Mouse (Mus musculus) forebrain, postnatal 0 days (tissue): ENCODE measurements at regions not wholly inside any gene's neighbourhood (a gene's known extent, or its start where the extent isn't known, plus 50 kb on each side); places are given as distances from the start of the nearest gene placed in this dataset.
"Not testable (repeated sequence)": the region's sequence is repeated elsewhere in the genome, so short reads cannot be mapped to it uniquely, and the experiment has no call there.

ENCODE experiments used
- ATAC-seq: fragments of 200-750 bp; cut with Nextera tagmentation; 2 replicates; pipeline ENCODE4 v1.8.0; 2017; ENCODE audit warnings: mild to moderate bottlenecking, moderate library complexity
- DNase-seq: peaks from one replicate; pipeline ENCODE4 v3.0.0-alpha.2; 2015
- H3K27ac ChIP-seq: fragments of 300-500 bp; sonication (generic); 2 replicates; pipeline ENCODE4 v1.5.1; 2014; ENCODE audit warnings: low read depth, mild to moderate bottlenecking, antibody characterized with exemption, low read length, moderate library complexity, mixed read lengths
- H3K27me3 ChIP-seq: fragments of 300-500 bp; sonication (generic); 2 replicates; pipeline ENCODE4 v1.6.1; 2014; ENCODE audit warnings: mild to moderate bottlenecking, low read length, mixed read lengths; ENCODE audit not compliant: insufficient read depth
- H3K36me3 ChIP-seq: fragments of 300-500 bp; sonication (generic); 2 replicates; pipeline ENCODE4 v1.6.1; 2014; ENCODE audit warnings: mild to moderate bottlenecking, moderate library complexity; ENCODE audit not compliant: insufficient read depth
- H3K4me1 ChIP-seq: fragments of 300-500 bp; sonication (generic); 2 replicates; pipeline ENCODE4 v1.6.1; 2014; ENCODE audit warnings: antibody characterized with exemption; ENCODE audit not compliant: insufficient read depth
- H3K4me2 ChIP-seq: fragments of 300-500 bp; sonication (generic); 2 replicates; pipeline ENCODE4 v1.6.1; 2014; ENCODE audit warnings: low read depth, mild to moderate bottlenecking, moderate library complexity
- H3K4me3 ChIP-seq: fragments of 300-500 bp; sonication (generic); 2 replicates; pipeline ENCODE4 v1.5.1; 2014; ENCODE audit warnings: low read depth, low read length, mixed read lengths
- H3K9ac ChIP-seq: fragments of 300-500 bp; sonication (generic); 2 replicates; pipeline ENCODE4 v1.6.1; 2014; ENCODE audit warnings: mild to moderate bottlenecking
- H3K9me3 ChIP-seq: fragments of 300-500 bp; sonication (generic); 2 replicates; pipeline ENCODE4 v1.6.1; 2016; ENCODE audit warnings: low read length
- CTCF ChIP-seq: sonication (generic); IDR thresholded peaks from 2 replicates; pipeline ENCODE4 v1.5.1; 2016; ENCODE audit warnings: antibody characterized with exemption, control low read depth, low read depth
- WGBS: fragments of 180-500 bp; shearing (Covaris S2); extraction: QIAGEN DNeasy Blood & Tissue Kit; methylation state at CpG from one replicate; pipeline ENCODE4 v1.1.7; 2014; 5-methylcytosine and 5-hydroxymethylcytosine counted together

DNA sequence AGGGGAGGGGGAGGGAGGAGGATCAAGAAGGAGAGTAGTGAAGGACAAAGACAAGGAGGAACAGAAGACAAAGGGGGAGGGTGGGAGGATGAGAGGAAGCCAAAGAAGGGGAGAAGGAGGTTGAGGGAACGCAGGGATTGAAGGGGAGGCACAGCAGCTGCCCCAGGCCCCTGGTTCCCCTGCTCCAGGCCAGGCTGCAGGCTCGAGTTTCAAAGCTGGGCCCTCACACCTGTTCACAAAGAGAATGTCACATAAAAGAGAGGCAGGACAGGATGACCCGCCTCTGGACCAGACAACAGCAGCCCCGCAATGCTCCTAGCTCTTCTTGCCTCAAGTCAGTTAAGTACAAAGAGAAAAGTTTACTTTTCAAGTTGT lies 128.3 kb downstream of the Dll1 start:
- ATAC-seq (no peak), DNase-seq (no peak)
- Histone ChIP-seq H3K4me1 (peaks cover 5% of the 10 kb centered on the region; the same call in 1 of the 2 replicates), H3K4me3 (no peak overlapping the region), H3K27me3 (no peaks in the 10 kb centered on the region), H3K36me3 (no peaks in the 10 kb centered on the region), H3K4me2 (no peak overlapping the region), H3K27ac (no peak overlapping the region), H3K9me3 (no peaks in the 10 kb centered on the region), H3K9ac (no peak overlapping the region)
- 22% methylated on average over 4 of the region's 4 CpGs for WGBS
- no peak for TF ChIP-seq CTCF

GRCm38 (mm10) chr17:15247546-15248416 lies 128.9 kb downstream of the Dll1 start:
- no peak for TF ChIP-seq CTCF
- no peaks in the 10 kb centered on the region for H3K36me3 ChIP-seq
- peak; percentile 57 for DNase-seq
- no peaks in the 10 kb centered on the region for H3K9me3 ChIP-seq
- peak overlapping the region; percentile 16; the same call in 1 of the 2 replicates for H3K27ac ChIP-seq
- peak overlapping the region; percentile 33; the same call in 1 of the 2 replicates for H3K9ac ChIP-seq
- no peaks in the 10 kb centered on the region for H3K27me3 ChIP-seq
- H3K4me1 ChIP-seq: peaks cover 5% of the 10 kb centered on the region; the same call in 1 of the 2 replicates
- no peak overlapping the region for H3K4me3 ChIP-seq
- ATAC-seq: peak; percentile 92
- H3K4me2 ChIP-seq: peak overlapping the region; percentile 34
- 5% methylated on average over 20 of the region's 20 CpGs for WGBS

- DNase-seq: no peak
- WGBS: 83% methylated on average over 6 of the region's 6 CpGs
- no peak overlapping the region for H3K4me2 ChIP-seq
- H3K4me3 ChIP-seq: no peak overlapping the region
- no peaks in the 10 kb centered on the region for H3K9me3 ChIP-seq
- H3K36me3 ChIP-seq: no peaks in the 10 kb centered on the region
- H3K27me3 ChIP-seq: no peaks in the 10 kb centered on the region
- no peak overlapping the region for H3K27ac ChIP-seq
- no peak for TF ChIP-seq CTCF
- ATAC-seq: no peak
- no peak overlapping the region for H3K9ac ChIP-seq
- peaks cover 5% of the 10 kb centered on the region; the same call in 1 of the 2 replicates for H3K4me1 ChIP-seq
Observed at GRCm38 (mm10) chr17:15242976-15243635, 133.6 kb downstream of the Dll1 start.

GRCm38 (mm10) chr17:15242356-15242755 lies 134.3 kb downstream of the Dll1 start:
- no peaks in the 10 kb centered on the region for H3K36me3 ChIP-seq
- DNase-seq: no peak
- no peak for TF ChIP-seq CTCF
- H3K9me3 ChIP-seq: no peaks in the 10 kb centered on the region
- no peak for ATAC-seq
- no peak overlapping the region for H3K9ac ChIP-seq
- H3K4me3 ChIP-seq: no peak overlapping the region
- H3K27me3 ChIP-seq: no peaks in the 10 kb centered on the region
- H3K4me2 ChIP-seq: no peak overlapping the region
- WGBS: 92% methylated on average over 8 of the region's 8 CpGs
- H3K27ac ChIP-seq: no peak overlapping the region
- no peaks in the 10 kb centered on the region for H3K4me1 ChIP-seq

GRCm38 (mm10) chr17:15241491-15241890 lies 135.2 kb downstream of the Dll1 start:
- no peak for ATAC-seq
- TF ChIP-seq CTCF: no peak
- no peak overlapping the region for H3K4me3 ChIP-seq
- no peaks in the 10 kb centered on the region for H3K36me3 ChIP-seq
- H3K9me3 ChIP-seq: no peaks in the 10 kb centered on the region
- no peak overlapping the region for H3K27ac ChIP-seq
- 85% methylated on average over 1 of the region's 1 CpGs for WGBS
- H3K27me3 ChIP-seq: no peaks in the 10 kb centered on the region
- H3K9ac ChIP-seq: no peak overlapping the region
- DNase-seq: no peak
- no peaks in the 10 kb centered on the region for H3K4me1 ChIP-seq
- H3K4me2 ChIP-seq: no peak overlapping the region

- H3K4me3 ChIP-seq, H3K27me3 ChIP-seq, H3K36me3 ChIP-seq, DNase-seq, H3K4me2 ChIP-seq, H3K9me3 ChIP-seq, H3K9ac ChIP-seq, ATAC-seq, H3K4me1 ChIP-seq, H3K27ac ChIP-seq: not testable (repeated sequence)
- WGBS: 78% methylated on average over 12 of the region's 12 CpGs
Observed at GRCm38 (mm10) chr17:15240641-15241040, 136.0 kb downstream of the Dll1 start.

DNA sequence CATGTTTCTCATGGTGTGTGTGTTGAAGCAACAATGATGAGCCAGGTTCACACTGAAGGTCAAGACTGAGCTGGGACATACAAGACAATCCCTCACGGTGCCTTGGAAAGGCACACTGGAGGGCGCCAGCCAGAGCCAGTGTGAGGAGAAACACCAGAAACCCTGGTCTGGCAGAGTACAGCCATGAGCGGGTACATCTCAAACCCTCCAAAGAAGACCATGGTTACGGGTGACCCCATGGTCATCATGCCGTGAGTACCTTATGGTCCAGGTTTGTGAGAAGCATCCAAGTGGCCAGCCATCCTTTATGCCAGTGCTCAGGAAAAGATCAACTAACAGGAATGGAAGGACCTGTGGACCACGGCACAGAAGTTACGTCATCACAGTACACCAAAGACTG lies 136.7 kb downstream of the Dll1 start:
- TF ChIP-seq CTCF: no peak
- Histone ChIP-seq H3K36me3 (no peaks in the 10 kb centered on the region), H3K4me2 (no peak overlapping the region), H3K27me3 (no peaks in the 10 kb centered on the region), H3K9ac (no peak overlapping the region), H3K4me3 (no peak overlapping the region), H3K27ac (no peak overlapping the region), H3K9me3 (no peaks in the 10 kb centered on the region), H3K4me1 (no peaks in the 10 kb centered on the region)
- DNase-seq (no peak), ATAC-seq (no peak)
- WGBS: 97% methylated on average over 7 of the region's 7 CpGs
